9 mouse cellular contexts compared by ENCODE assay signal in genomic region chr6:136898222-136898621, GRCm38 (mm10). TPM values are rescaled to one million over a fixed set of nuclear protein-coding genes. Genes with fewer than 3 reads are reported as not detected.
DNase-seq lines count a peak whose midpoint lies in the region; ATAC-seq and TF ChIP-seq lines count a peak whose summit lies in the region.
"Had no signal": no experiment of that assay in that cellular context is flagged by ENCODE, and none has a peak within 500 bp of the region (broad histone marks: within the 10 kb centered on the region; RNA-seq: fewer than 3 reads in every experiment).

No protein-coding gene starts in this region.

- no peaks in the 10 kb centered on the region for H3K36me3 ChIP-seq in kidney, embryonic 16.5 days (ENCODE audit: insufficient read depth, low read length)
- no peaks in the 10 kb centered on the region for H3K36me3 ChIP-seq in heart, embryonic 10.5 days
- no peaks in the 10 kb centered on the region for H3K36me3 ChIP-seq in lung, embryonic 14.5 days (ENCODE audit: insufficient read depth)
- no peaks in the 10 kb centered on the region for H3K36me3 ChIP-seq in stomach, embryonic 16.5 days (ENCODE audit: control insufficient read depth, insufficient read depth, low read length)

- H3K4me3 ChIP-seq in kidney, embryonic 16.5 days (ENCODE audit: low read length) = no peak overlapping the region
- H3K4me3 ChIP-seq in heart, embryonic 10.5 days = no peak overlapping the region
- H3K4me3 ChIP-seq in lung, embryonic 14.5 days (ENCODE audit: low read depth, low read length) = no peak overlapping the region
- H3K4me3 ChIP-seq in stomach, embryonic 16.5 days (replicated peaks; ENCODE audit: low read length) = no peak overlapping the region
- H3K4me3 ChIP-seq: erythroblast, embryonic 14.5 days had no signal

- no peak overlapping the region for H3K4me2 ChIP-seq in kidney, embryonic 16.5 days (replicated peaks; ENCODE audit: low read depth, low read length)
- H3K4me2 ChIP-seq in lung, embryonic 14.5 days = no peak overlapping the region
- no peak overlapping the region for H3K4me2 ChIP-seq in stomach, embryonic 16.5 days (ENCODE audit: low read depth, low read length)

- no peaks in the 10 kb centered on the region for H3K9me3 ChIP-seq in kidney, embryonic 16.5 days (ENCODE audit: low read length)
- H3K9me3 ChIP-seq in heart, embryonic 10.5 days = no peaks in the 10 kb centered on the region
- no peaks in the 10 kb centered on the region for H3K9me3 ChIP-seq in lung, embryonic 14.5 days (ENCODE audit: low read depth, low read length)
- no peaks in the 10 kb centered on the region for H3K9me3 ChIP-seq in stomach, embryonic 16.5 days (replicated peaks; ENCODE audit: control insufficient read depth, low read length)

- no peaks in the 10 kb centered on the region for H3K27me3 ChIP-seq in kidney, embryonic 16.5 days (ENCODE audit: insufficient read depth, low read length)
- no peaks in the 10 kb centered on the region for H3K27me3 ChIP-seq in heart, embryonic 10.5 days (ENCODE audit: insufficient read depth, poor library complexity, severe bottlenecking)
- no peaks in the 10 kb centered on the region for H3K27me3 ChIP-seq in lung, embryonic 14.5 days (ENCODE audit: insufficient read depth, low read length)
- H3K27me3 ChIP-seq in stomach, embryonic 16.5 days (ENCODE audit: control insufficient read depth, insufficient read depth, low read length) = no peaks in the 10 kb centered on the region

- peak overlapping the region; percentile 54 for H3K27ac ChIP-seq in kidney, embryonic 16.5 days (ENCODE audit: low read length)
- H3K27ac ChIP-seq in heart, embryonic 10.5 days = peak overlapping the region; percentile 52
- peak overlapping the region; percentile 94 for H3K27ac ChIP-seq in lung, embryonic 14.5 days (ENCODE audit: low read depth)
- H3K27ac ChIP-seq in stomach, embryonic 16.5 days (ENCODE audit: low read length) = peak overlapping the region; percentile 79

- no peak for TF ChIP-seq CTCF in lung, embryonic 14.5 days (IDR thresholded peaks at IDR 0.05; ENCODE audit: low read depth)

- WGBS in kidney, embryonic 16.5 days = 16% methylated on average over 4 of the region's 4 CpGs
- WGBS in heart, embryonic 10.5 days = 24% methylated on average over 4 of the region's 4 CpGs
- WGBS in lung, embryonic 14.5 days = 20% methylated on average over 4 of the region's 4 CpGs
- WGBS in stomach, embryonic 16.5 days = 35% methylated on average over 4 of the region's 4 CpGs

- ATAC-seq in kidney, embryonic 16.5 days (ENCODE audit: low FRiP score, low TSS enrichment) = 0 out of 2 replicates have a peak, but pooled peaks have one; percentile 30
- peak; percentile 98 for ATAC-seq in lung, embryonic 14.5 days (ENCODE audit: insufficient read depth)
- ATAC-seq in stomach, embryonic 16.5 days (ENCODE audit: insufficient read depth, low FRiP score) = no peak

- peaks cover 31% of the 10 kb centered on the region for H3K4me1 ChIP-seq in kidney, embryonic 16.5 days (ENCODE audit: insufficient read depth, low read length)
- peaks cover 30% of the 10 kb centered on the region for H3K4me1 ChIP-seq in heart, embryonic 10.5 days
- peaks cover 33% of the 10 kb centered on the region for H3K4me1 ChIP-seq in lung, embryonic 14.5 days (ENCODE audit: insufficient read depth)
- H3K4me1 ChIP-seq in stomach, embryonic 16.5 days (ENCODE audit: control insufficient read depth, insufficient read depth, low read length) = peaks cover 14% of the 10 kb centered on the region

- no peak for DNase-seq in kidney, adult 8-10 months
- peak; percentile 80 for DNase-seq in heart, embryonic 10.5 days (ENCODE audit: low spot score)
- peak; percentile 99 for DNase-seq in lung, embryonic 14.5 days
- DNase-seq in thymus, postnatal 0 days (ENCODE audit: low spot score) = no peak
- no peak for DNase-seq in cerebellum, adult 11-12 months
- DNase-seq: right cerebral cortex, adult 18-20 months had no signal

- no peak overlapping the region for H3K9ac ChIP-seq in kidney, embryonic 16.5 days (replicated peaks; ENCODE audit: low read length)
- H3K9ac ChIP-seq in lung, embryonic 14.5 days = no peak overlapping the region
- no peak overlapping the region for H3K9ac ChIP-seq in stomach, embryonic 16.5 days (ENCODE audit: low read length)

RNA-seq across cellular contexts. Expression of gene Mgp, which starts 22.6 kb away (rescaled TPM):
- polyA plus RNA-seq in kidney, embryonic 16.5 days (2015; fragmentation: Nextera tagmentation; extraction: Ambion mirVana) = 226 and 274 TPM in 2 replicates
- 10.7 and 12.2 TPM in 2 replicates for polyA plus RNA-seq in heart, embryonic 10.5 days (2016; fragmentation: Nextera tagmentation; extraction: Ambion mirVana)
- 768 and 894 TPM in 2 replicates for polyA plus RNA-seq in lung, embryonic 14.5 days (2014; fragmentation: Nextera tagmentation; extraction: Ambion mirVana)
- polyA plus RNA-seq in stomach, embryonic 16.5 days (2015; fragmentation: Nextera tagmentation; extraction: Ambion mirVana) = 224 and 245 TPM in 2 replicates
- 53.9 and 64.3 TPM in 2 replicates for polyA plus RNA-seq in thymus, postnatal 0 days (2015; fragmentation: Nextera tagmentation; extraction: Ambion mirVana)
- polyA plus RNA-seq: erythroblast, embryonic 14.5 days had no signal

RNA-seq across cellular contexts. Expression of gene Erp27, which starts 23.8 kb away (rescaled TPM):
- 0.22 and 0.23 TPM in 2 replicates for polyA plus RNA-seq in kidney, embryonic 16.5 days (2015; fragmentation: Nextera tagmentation; extraction: Ambion mirVana)
- polyA plus RNA-seq in heart, embryonic 10.5 days (2016; fragmentation: Nextera tagmentation; extraction: Ambion mirVana) = 0.55 and 0.73 TPM in 2 replicates
- 1.1 TPM in 2 replicates for polyA plus RNA-seq in lung, embryonic 14.5 days (2014; fragmentation: Nextera tagmentation; extraction: Ambion mirVana)
- 41.0 and 44.8 TPM in 2 replicates for polyA plus RNA-seq in stomach, embryonic 16.5 days (2015; fragmentation: Nextera tagmentation; extraction: Ambion mirVana)
- polyA plus RNA-seq in thymus, postnatal 0 days (2015; fragmentation: Nextera tagmentation; extraction: Ambion mirVana) = 0.72 and 1.1 TPM in 2 replicates
- polyA plus RNA-seq: erythroblast, embryonic 14.5 days had no signal

RNA-seq across cellular contexts. Expression of gene Pde6h, which starts 25.4 kb away (rescaled TPM):
- 0.49 and 0.55 TPM in 2 replicates for polyA plus RNA-seq in kidney, embryonic 16.5 days (2015; fragmentation: Nextera tagmentation; extraction: Ambion mirVana)
- polyA plus RNA-seq in heart, embryonic 10.5 days (2016; fragmentation: Nextera tagmentation; extraction: Ambion mirVana) = not detected in 2 replicates
- not detected in 2 replicates for polyA plus RNA-seq in lung, embryonic 14.5 days (2014; fragmentation: Nextera tagmentation; extraction: Ambion mirVana)
- polyA plus RNA-seq in stomach, embryonic 16.5 days (2015; fragmentation: Nextera tagmentation; extraction: Ambion mirVana) = 0.06 TPM in 1 of 2 replicates, not detected in the other
- 0.75 and 0.89 TPM in 2 replicates for polyA plus RNA-seq in thymus, postnatal 0 days (2015; fragmentation: Nextera tagmentation; extraction: Ambion mirVana)
- polyA plus RNA-seq: erythroblast, embryonic 14.5 days had no signal

RNA-seq across cellular contexts. Expression of gene Art4, which starts 40.7 kb away (rescaled TPM):
- polyA plus RNA-seq in kidney, embryonic 16.5 days (2015; fragmentation: Nextera tagmentation; extraction: Ambion mirVana) = 5.6 and 6.4 TPM in 2 replicates
- polyA plus RNA-seq in heart, embryonic 10.5 days (2016; fragmentation: Nextera tagmentation; extraction: Ambion mirVana) = 12.8 and 15.8 TPM in 2 replicates
- 3.3 and 3.6 TPM in 2 replicates for polyA plus RNA-seq in lung, embryonic 14.5 days (2014; fragmentation: Nextera tagmentation; extraction: Ambion mirVana)
- 6.9 and 7.9 TPM in 2 replicates for polyA plus RNA-seq in stomach, embryonic 16.5 days (2015; fragmentation: Nextera tagmentation; extraction: Ambion mirVana)
- polyA plus RNA-seq in thymus, postnatal 0 days (2015; fragmentation: Nextera tagmentation; extraction: Ambion mirVana) = 15.4 and 19.2 TPM in 2 replicates

RNA-seq across cellular contexts. Expression of gene Arhgdib, which starts 43.5 kb away (rescaled TPM):
- 67.6 and 69.5 TPM in 2 replicates for polyA plus RNA-seq in kidney, embryonic 16.5 days (2015; fragmentation: Nextera tagmentation; extraction: Ambion mirVana)
- polyA plus RNA-seq in heart, embryonic 10.5 days (2016; fragmentation: Nextera tagmentation; extraction: Ambion mirVana) = 105 and 111 TPM in 2 replicates
- 71.9 and 72.6 TPM in 2 replicates for polyA plus RNA-seq in lung, embryonic 14.5 days (2014; fragmentation: Nextera tagmentation; extraction: Ambion mirVana)
- polyA plus RNA-seq in stomach, embryonic 16.5 days (2015; fragmentation: Nextera tagmentation; extraction: Ambion mirVana) = 57.8 and 69.5 TPM in 2 replicates
- polyA plus RNA-seq in thymus, postnatal 0 days (2015; fragmentation: Nextera tagmentation; extraction: Ambion mirVana) = 966 and 1,117 TPM in 2 replicates

Comparison
In these comparisons a context has a peak if more than half of its experiments do, and no peak if none do; other contexts are left out.
1. DNase-seq: peak in heart, embryonic 10.5 days (single experiment) and lung, embryonic 14.5 days (single experiment); none in kidney, adult 8-10 months (0 of 2), thymus, postnatal 0 days (single experiment) and cerebellum, adult 11-12 months (single experiment).
2. RNA of gene Erp27, which starts 23.8 kb away (polyA plus RNA-seq): 41.0 to 44.8 TPM in stomach, embryonic 16.5 days; 0.72 to 1.1 TPM in thymus, postnatal 0 days, 1.1 TPM in lung, embryonic 14.5 days, 0.55 to 0.73 TPM in heart, embryonic 10.5 days and 0.22 to 0.23 TPM in kidney, embryonic 16.5 days; every median in the first group is over 10 times any median in the second.
3. Peak in every context shown above with its lines, with median percentiles within 50 percentile points of each other: H3K27ac ChIP-seq.